Mouse (Mus musculus) urinary bladder, postnatal 0 days (tissue): ENCODE results near the gene Ctc1. TPM values are rescaled to one million over a fixed set of nuclear protein-coding genes. Genes with fewer than 3 reads are reported as not detected.

Source experiments
- microRNA-seq: library from miRNA; unstranded; fragments of <30 nt; microRNA quantifications from one replicate; pipeline ENCODE4, GENCODE M21; 2016
- polyA plus RNA-seq: library from polyadenylated mRNA; unstranded; fragments of >200 nt; fragmentation: Nextera tagmentation; extraction: Ambion mirVana; gene quantifications from 2 replicates; pipeline ENCODE4 v1.2.1, GENCODE M21; 2015

Gene Ctc1
- polyA plus RNA-seq, result 16.5 and 21.5 TPM in 2 replicates

GRCm38 (mm10) chr11:69015644-69016441 is at the start of gene Ctc1:
Gene Ctc1 (plus strand): TSS chr11:69015911.

GRCm38 (mm10) chr11:68967337-68968282 is 48.1 kb upstream of the Ctc1 start, which contains the start of gene Slc25a35:
Gene Slc25a35 (plus strand): TSS chr11:68968131.

GRCm38 (mm10) chr11:68975085-68975484 is 40.6 kb upstream of the Ctc1 start, which contains the start of gene Rangrf:
Gene Rangrf (minus strand): TSS chr11:68975185.

DNA sequence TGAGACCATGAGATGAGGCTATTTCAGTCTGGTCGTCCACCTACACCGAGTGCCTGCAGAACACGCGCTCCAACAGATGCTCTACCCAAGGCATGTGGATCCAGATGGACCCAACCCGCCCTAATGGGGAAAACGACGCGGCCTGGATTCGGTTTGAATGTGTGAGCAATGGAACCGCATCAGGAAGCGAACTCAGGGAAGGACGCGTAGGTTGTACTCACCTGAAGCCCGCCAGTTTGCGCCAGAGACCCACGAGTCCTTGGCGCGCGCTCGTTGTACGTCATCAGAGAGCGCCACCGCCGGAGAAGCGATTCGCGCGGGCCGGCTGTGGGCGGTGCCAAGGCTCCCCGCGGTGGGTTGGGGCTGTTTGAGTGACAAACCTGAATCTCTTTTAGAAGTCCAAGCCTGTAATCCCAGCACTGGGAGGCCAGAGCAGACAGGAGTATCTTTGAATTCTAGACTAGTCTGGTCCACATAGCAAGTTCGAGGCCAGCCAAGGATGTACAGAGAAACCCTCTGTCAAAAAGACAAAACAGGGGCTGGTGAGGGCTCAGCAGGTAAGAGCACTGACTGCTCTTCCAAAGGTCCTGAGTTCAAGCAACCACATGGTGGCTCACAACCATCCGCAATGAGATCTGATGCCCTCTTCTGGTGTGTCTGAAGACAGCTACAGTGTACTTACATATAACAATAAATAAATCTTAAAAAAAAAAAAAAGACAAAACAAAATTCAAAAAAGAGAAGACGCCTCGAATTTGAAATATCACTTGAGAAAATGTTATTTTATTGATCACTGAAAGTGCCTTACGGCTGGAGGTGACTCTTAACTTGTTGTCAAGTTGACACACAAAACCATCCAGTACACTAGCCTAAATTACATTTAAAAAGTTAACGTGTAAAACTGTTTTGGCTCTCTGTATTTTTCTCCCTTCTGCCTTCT is 7.3 kb upstream of the Ctc1 start, which contains the start of gene Pfas:
TSS of gene Pfas (minus strand) at position 279 of the 940 bp plus-strand sequence.

DNA sequence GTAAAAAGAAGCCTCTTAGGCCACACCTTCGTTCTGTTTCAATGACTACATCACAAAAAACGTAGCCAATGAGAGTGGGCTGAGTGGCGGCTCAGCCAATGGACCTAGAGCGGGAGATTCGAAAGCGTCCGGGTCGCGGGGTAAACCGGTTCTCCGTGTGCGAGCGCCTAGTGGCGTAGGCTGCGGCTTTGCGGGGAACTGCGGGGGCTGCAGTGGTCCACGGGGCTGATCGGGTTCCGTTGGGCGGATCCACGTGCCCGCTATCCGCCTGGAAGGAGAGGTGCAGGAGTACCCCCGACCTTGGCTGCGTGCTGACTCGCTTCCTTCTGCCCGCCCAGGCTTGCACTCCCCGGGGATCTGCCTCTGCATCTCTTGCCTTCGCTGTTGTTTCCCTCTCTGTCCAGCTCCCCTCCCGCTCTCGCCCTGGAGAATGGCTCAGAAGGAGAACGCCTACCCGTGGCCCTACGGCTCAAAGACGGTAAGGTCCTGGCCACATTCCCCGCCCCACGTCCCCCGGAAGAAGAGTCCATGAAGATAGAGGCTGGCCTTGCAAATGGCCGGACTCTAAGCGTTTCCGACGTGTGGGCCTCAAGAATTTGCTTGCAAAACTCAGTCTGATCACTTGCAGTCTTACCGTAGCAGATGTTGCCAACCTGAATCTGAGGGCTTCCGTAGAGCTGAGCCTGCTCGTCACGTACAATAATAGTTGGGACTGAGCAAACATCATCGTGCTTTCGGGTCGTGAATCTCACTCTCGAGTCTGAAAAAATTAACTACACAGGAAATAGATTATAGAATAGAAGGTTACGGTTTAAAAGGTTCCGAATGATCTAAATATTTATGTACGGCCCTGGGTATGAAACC is 30.1 kb downstream of the Ctc1 start, which contains the start of gene Aurkb:
TSS of gene Aurkb (plus strand) at position 117 of the 864 bp plus-strand sequence.

DNA sequence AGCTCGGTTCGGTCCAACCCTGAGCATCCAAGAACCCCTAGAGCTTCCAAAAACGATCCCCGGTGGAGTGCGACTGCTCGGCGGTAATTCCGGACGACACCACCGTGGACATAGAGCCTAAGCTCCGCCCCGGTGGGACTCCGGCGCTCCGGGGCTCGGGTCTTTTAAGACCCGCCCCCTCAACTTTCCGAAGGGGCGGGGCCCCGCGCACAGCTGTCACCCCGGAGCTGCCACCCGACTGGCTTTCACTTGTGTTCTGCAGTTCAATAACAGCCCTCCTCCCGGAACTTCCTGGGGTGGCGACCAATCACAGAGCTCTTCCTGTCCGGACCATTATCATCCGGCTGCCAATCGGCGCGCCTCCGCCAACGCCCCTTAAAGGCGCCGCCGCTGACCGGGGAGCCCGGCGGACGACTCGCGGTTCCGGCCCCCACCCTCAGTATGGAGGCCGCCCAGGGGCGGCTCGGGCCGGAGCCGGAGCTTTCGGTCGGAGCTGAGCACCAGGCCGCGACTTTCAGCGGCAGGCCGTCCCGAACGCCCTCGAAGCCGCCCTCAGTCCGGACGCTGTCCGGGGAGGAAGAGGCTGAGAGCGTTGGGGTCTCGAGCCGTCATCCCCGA is 43.8 kb downstream of the Ctc1 start, which contains the start of gene Borcs6:
TSS of gene Borcs6 (plus strand) at position 361 of the 618 bp plus-strand sequence.

DNA sequence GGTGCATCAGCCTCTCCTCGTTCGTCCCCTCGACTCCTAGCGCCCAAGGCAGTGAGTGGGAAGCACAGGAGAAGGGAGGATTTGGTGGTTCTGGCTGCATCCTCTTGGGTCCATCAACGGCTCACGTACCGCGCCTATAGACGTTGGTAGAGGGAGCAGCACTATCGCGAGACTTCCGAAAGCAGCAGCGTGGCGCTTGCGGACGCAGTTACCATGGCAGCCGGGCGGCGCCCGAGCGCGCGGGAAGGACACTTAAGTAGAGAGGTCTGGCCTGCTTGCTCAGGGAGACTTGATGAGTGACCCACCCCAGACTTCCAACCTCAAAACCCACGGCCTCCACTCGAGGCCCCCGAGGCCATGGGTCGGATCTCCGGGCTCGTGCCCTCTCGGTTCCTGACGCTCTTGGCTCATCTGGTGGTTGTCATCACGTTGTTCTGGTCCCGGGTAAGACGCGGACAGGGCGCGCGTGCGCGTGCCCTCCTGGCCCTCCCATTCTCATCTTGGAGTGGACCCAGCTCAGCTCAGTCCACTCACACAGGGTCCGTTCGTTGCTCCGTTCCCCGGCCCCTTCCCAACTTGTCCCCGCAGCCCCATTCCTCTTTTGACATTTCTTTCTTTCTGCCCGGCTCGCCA is 55.0 kb downstream of the Ctc1 start, which contains the start of gene Tmem107:
TSS of gene Tmem107 (plus strand) at position 217 of the 633 bp plus-strand sequence.

Small RNA genes within 50 kb of the gene (microRNA-seq; reads per million reads assigned to microRNA genes)
- 2.8 reads per million for gene Mir3062

Other genes with a start within 250 kb of the Ctc1 start
- gene Ndel1, start 144.1 kb upstream of the Ctc1 start, polyA plus RNA-seq, result 79.9 and 88.8 TPM in 2 replicates
- not detected in 2 replicates for gene Rnf222, start 127.4 kb upstream of the Ctc1 start, polyA plus RNA-seq
- gene Rpl26, start 114.3 kb upstream of the Ctc1 start, polyA plus RNA-seq, result 870 and 884 TPM in 2 replicates
- gene Odf4, start 88.8 kb upstream of the Ctc1 start, polyA plus RNA-seq, result not detected in 2 replicates
- 2.3 and 2.5 TPM in 2 replicates for gene Arhgef15, start 58.4 kb upstream of the Ctc1 start, polyA plus RNA-seq
- 5.3 and 7.2 TPM in 2 replicates for gene Slc25a35, start 47.8 kb upstream of the Ctc1 start, polyA plus RNA-seq
- 31.2 and 32.5 TPM in 2 replicates for gene Rangrf, start 40.7 kb upstream of the Ctc1 start, polyA plus RNA-seq
- gene Pfas, start 7.5 kb upstream of the Ctc1 start, polyA plus RNA-seq, result 9.6 and 10.6 TPM in 2 replicates
- gene Aurkb, start 29.7 kb downstream of the Ctc1 start, polyA plus RNA-seq, result 20.7 and 30.7 TPM in 2 replicates
- gene Borcs6, start 43.8 kb downstream of the Ctc1 start, polyA plus RNA-seq, result 11.9 and 12.3 TPM in 2 replicates
- gene Tmem107, start 54.9 kb downstream of the Ctc1 start, polyA plus RNA-seq, result 33.3 and 39.1 TPM in 2 replicates
- gene Vamp2, start 72.6 kb downstream of the Ctc1 start, polyA plus RNA-seq, result 48.6 and 55.5 TPM in 2 replicates
- gene Per1, start 79.3 kb downstream of the Ctc1 start, polyA plus RNA-seq, result 14.4 and 17.4 TPM in 2 replicates
- gene Hes7, start 104.5 kb downstream of the Ctc1 start, polyA plus RNA-seq, result 0.11 and 0.26 TPM in 2 replicates
- gene 9130213A22Rik, start 106.7 kb downstream of the Ctc1 start, polyA plus RNA-seq, result 0.45 and 0.59 TPM in 2 replicates
- 8.5 and 10.1 TPM in 2 replicates for gene Aloxe3, start 110.0 kb downstream of the Ctc1 start, polyA plus RNA-seq
- gene Alox12b, start 141.1 kb downstream of the Ctc1 start, polyA plus RNA-seq, result 0.05 and 0.11 TPM in 2 replicates
- gene Alox8, start 181.9 kb downstream of the Ctc1 start, polyA plus RNA-seq, result not detected in 2 replicates
- gene Gucy2e, start 221.1 kb downstream of the Ctc1 start, polyA plus RNA-seq, result 0.05 TPM in 2 replicates